Mouse (Mus musculus) ovary, adult 2 months (tissue): ENCODE results near the gene Fosl1. TPM values are rescaled to one million over a fixed set of nuclear protein-coding genes. Genes with fewer than 3 reads are reported as not detected.

Experiments
- polyA plus RNA-seq: library from polyadenylated mRNA; depleted of rRNA; stranded (reverse); fragments of >200 nt; gene quantifications from 2 replicates; pipeline ENCODE4 v1.2.3, GENCODE M21; 2012; rRNA removed

Gene Fosl1
- 4.3 and 7.9 TPM in 2 replicates for polyA plus RNA-seq

DNA sequence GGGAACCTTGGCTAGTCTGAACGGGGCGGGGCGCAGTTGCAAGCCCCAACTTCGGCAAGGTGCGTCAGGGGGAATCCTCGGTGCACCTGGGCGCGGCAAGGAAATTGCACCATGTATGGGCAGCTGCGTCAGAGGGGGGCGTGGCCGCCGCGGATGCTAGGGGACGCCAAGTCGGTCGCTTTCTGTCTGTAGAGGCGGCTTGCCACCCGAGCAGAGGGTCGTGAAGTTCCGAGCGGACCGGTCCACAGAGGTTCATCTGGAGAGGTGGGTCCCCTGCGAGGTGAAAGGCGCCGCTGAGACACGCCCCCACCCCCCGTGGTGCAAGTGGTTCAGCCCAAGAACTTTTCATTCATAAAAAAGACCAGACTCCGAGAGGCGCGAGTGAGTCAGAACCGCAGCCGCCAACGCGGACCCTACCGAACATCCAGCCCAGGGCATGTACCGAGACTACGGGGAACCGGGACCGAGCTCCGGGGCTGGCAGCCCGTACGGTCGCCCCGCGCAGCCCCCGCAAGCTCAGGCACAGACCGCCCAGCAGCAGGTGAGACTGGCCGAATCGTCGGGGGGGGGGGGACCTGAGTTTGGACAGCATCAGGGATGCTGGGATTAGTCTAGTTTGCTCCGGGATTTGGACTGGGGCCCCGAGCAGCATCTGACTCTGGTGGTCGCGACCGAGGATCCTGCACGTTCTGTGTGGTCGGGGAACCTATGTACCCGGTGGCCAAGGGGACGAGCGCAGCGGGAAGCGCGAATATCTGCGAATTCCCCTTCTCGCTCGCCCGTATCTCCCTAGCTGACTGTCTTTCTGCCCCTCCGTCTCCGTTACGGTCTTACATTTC, at the start of gene Fosl1:
Gene Fosl1 (plus strand): TSS at position 33 of the 839 bp plus-strand sequence.

GRCm38 (mm10) chr19:5402293-5402692, 45.1 kb upstream of the Fosl1 start, which contains the start of gene Tsga10ip:
Gene Tsga10ip, minus strand, starts transcription at chr19:5402526.

GRCm38 (mm10) chr19:5424782-5425741, 22.3 kb upstream of the Fosl1 start, which contains the start of the genes Drap1 and AI837181:
Gene Drap1, minus strand, starts transcription at chr19:5424979.
Gene AI837181, plus strand, starts transcription at chr19:5425144.

GRCm38 (mm10) chr19:5457746-5458442, 10.5 kb downstream of the Fosl1 start, which contains the start of gene Ccdc85b:
Gene Ccdc85b, minus strand, starts transcription at chr19:5457894.

GRCm38 (mm10) chr19:5460465-5460911, 13.1 kb downstream of the Fosl1 start, which contains the start of gene Fibp:
Gene Fibp, plus strand, starts transcription at chr19:5460615.

GRCm38 (mm10) chr19:5468374-5468773, 21.0 kb downstream of the Fosl1 start, which contains the start of gene Ctsw:
Gene Ctsw, minus strand, starts transcription at chr19:5468507.

DNA sequence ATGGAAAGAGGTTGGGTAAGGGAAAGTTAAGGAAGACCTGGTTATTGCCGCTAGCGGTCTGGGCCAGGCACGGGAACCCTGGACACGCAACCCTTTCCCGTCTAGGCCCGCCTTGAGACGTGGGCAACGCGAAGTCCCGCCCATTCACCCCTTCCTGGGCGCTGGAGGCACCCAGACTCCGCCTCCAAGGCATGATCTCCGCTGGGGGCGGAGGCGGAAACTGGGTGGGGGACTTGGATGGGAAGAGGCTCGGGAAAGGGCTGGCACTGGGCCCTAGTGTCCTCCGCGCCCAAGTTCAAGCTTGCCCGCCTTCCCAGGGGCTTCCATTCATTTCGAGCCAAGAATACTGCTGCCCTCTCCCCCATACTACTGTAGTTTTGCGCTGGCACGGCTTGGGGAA, 26.4 kb downstream of the Fosl1 start, which contains the start of gene Efemp2:
Gene Efemp2 (plus strand): TSS at position 235 of the 400 bp plus-strand sequence.

GRCm38 (mm10) chr19:5487768-5488550, 40.6 kb downstream of the Fosl1 start, which contains the start of gene Mus81:
Gene Mus81, minus strand, starts transcription at chr19:5488402.

DNA sequence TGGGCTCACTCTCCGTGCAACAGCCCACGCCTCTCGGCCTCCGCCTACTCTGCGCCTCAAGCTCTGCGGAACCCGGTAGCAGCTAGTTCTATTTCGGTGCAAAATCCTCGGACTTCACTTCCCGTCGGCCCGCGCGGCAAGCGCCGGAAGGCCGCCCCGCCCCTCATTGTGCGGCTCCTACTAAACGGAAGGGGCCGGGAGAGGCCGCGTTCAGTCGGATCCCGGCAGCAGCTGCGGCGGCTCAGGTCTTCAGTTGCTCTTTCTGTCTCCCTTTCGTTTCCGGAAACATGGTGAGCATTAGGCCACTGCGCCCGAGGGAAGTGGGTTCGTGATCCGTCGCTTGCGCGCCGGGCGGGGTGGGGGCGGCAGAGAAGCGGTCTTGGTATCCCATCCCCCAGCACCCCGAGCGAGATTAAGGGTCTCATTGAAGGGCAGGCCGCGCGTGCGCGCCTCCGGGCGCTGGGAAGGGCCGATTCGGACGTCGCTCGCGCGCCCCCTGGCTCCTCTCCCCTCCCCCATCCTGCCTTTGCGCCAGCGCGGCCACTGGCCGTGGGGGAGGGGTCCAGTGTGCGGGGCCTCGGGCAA, 43.1 kb downstream of the Fosl1 start, which contains the start of gene Cfl1:
Gene Cfl1 (plus strand): TSS at position 143 of the 585 bp plus-strand sequence.

GRCm38 (mm10) chr19:5503687-5504086, 56.3 kb downstream of the Fosl1 start, which contains the start of gene 1700020D05Rik:
Gene 1700020D05Rik, minus strand, starts transcription at chr19:5503787.

Other genes starting within 250 kb of the Fosl1 start
- 59.2 and 59.9 TPM in 2 replicates for gene Pacs1, start 174.4 kb upstream of the Fosl1 start, polyA plus RNA-seq
- gene Sf3b2, start 152.1 kb upstream of the Fosl1 start, polyA plus RNA-seq = 146 and 169 TPM in 2 replicates
- gene Gal3st3, start 149.2 kb upstream of the Fosl1 start, polyA plus RNA-seq = 0.67 and 0.79 TPM in 2 replicates
- not detected in 2 replicates for gene Catsper1, start 111.8 kb upstream of the Fosl1 start, polyA plus RNA-seq
- gene Cst6, start 98.0 kb upstream of the Fosl1 start, polyA plus RNA-seq = 7.1 and 12.9 TPM in 2 replicates
- gene Eif1ad, start 80.8 kb upstream of the Fosl1 start, polyA plus RNA-seq = 19.4 and 21.0 TPM in 2 replicates
- gene Banf1, start 80.4 kb upstream of the Fosl1 start, polyA plus RNA-seq = 123 and 155 TPM in 2 replicates
- gene Sart1, start 58.8 kb upstream of the Fosl1 start, polyA plus RNA-seq = 15.7 and 18.4 TPM in 2 replicates
- 4.9 and 5.6 TPM in 2 replicates for gene Tsga10ip, start 45.0 kb upstream of the Fosl1 start, polyA plus RNA-seq
- 86.3 and 111 TPM in 2 replicates for gene Drap1, start 22.6 kb upstream of the Fosl1 start, polyA plus RNA-seq
- 115 and 124 TPM in 2 replicates for gene AI837181, start 22.4 kb upstream of the Fosl1 start, polyA plus RNA-seq
- 12.3 and 17.9 TPM in 2 replicates for gene Ccdc85b, start 10.3 kb downstream of the Fosl1 start, polyA plus RNA-seq
- gene Fibp, start 13.1 kb downstream of the Fosl1 start, polyA plus RNA-seq = 118 and 164 TPM in 2 replicates
- 1.5 and 2.4 TPM in 2 replicates for gene Ctsw, start 21.0 kb downstream of the Fosl1 start, polyA plus RNA-seq
- gene Efemp2, start 26.4 kb downstream of the Fosl1 start, polyA plus RNA-seq = 205 and 258 TPM in 2 replicates
- gene Mus81, start 40.9 kb downstream of the Fosl1 start, polyA plus RNA-seq = 78.2 and 88.4 TPM in 2 replicates
- 447 and 670 TPM in 2 replicates for gene Cfl1, start 42.9 kb downstream of the Fosl1 start, polyA plus RNA-seq
- 1.00 and 1.3 TPM in 2 replicates for gene 1700020D05Rik, start 56.2 kb downstream of the Fosl1 start, polyA plus RNA-seq
- 17.6 and 19.1 TPM in 2 replicates for gene Snx32, start 63.0 kb downstream of the Fosl1 start, polyA plus RNA-seq
- gene Ovol1, start 113.1 kb downstream of the Fosl1 start, polyA plus RNA-seq = 0.87 and 1.1 TPM in 2 replicates
- 15.5 and 16.1 TPM in 2 replicates for gene Ap5b1, start 120.5 kb downstream of the Fosl1 start, polyA plus RNA-seq
- gene Rnaseh2c, start 154.3 kb downstream of the Fosl1 start, polyA plus RNA-seq = 93.6 and 93.9 TPM in 2 replicates
- 56.6 and 61.2 TPM in 2 replicates for gene Kat5, start 162.7 kb downstream of the Fosl1 start, polyA plus RNA-seq
- gene Rela, start 189.9 kb downstream of the Fosl1 start, polyA plus RNA-seq = 109 and 128 TPM in 2 replicates
- gene Sipa1, start 216.2 kb downstream of the Fosl1 start, polyA plus RNA-seq = 110 and 149 TPM in 2 replicates
- gene Map3k11, start 241.2 kb downstream of the Fosl1 start, polyA plus RNA-seq = 89.5 and 98.2 TPM in 2 replicates
- gene Pcnx3, start 241.4 kb downstream of the Fosl1 start, polyA plus RNA-seq = 260 and 276 TPM in 2 replicates